ENCODE assay signal across 11 mouse cellular contexts in the genomic region with DNA sequence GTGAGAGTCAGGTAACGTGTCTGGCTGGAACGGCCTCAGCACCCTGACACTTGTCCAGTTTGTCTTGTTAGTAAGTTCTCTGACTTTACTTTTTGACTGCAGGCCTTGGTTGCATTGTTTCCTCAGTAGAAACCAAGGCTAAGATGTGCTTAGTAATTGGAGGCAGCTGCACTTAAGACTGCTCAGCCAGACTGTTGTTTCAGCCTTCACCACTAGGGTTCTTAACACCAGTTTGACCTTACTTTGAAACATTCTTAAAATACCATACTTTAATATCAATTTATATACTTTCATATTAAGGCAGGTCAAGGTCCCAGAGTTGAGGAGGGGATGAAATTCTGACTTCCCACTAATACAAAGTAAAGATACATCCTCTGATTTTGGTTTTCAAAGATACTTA.
DNase-seq lines count a peak whose midpoint lies in the region; ATAC-seq and TF ChIP-seq lines count a peak whose summit lies in the region.
"Had no signal": no experiment of that assay in that cellular context is flagged by ENCODE, and none has a peak within 500 bp of the region (broad histone marks: within the 10 kb centered on the region; RNA-seq: fewer than 3 reads in every experiment).

No protein-coding gene starts in this region.

- H3K27ac ChIP-seq in liver, embryonic 14.5 days = no peak overlapping the region
- no peak overlapping the region for H3K27ac ChIP-seq in liver, embryonic 11.5 days (ENCODE audit: low read depth, low read length)
- no peak overlapping the region for H3K27ac ChIP-seq in CH12.LX (ENCODE audit: insufficient read depth, low read depth)
- H3K27ac ChIP-seq: heart, embryonic 15.5 days; liver, embryonic 13.5 days had no signal

- H3K36me3 ChIP-seq in liver, embryonic 14.5 days (replicated peaks; ENCODE audit: control insufficient read depth, insufficient read depth, low read depth) = no peaks in the 10 kb centered on the region
- no peaks in the 10 kb centered on the region for H3K36me3 ChIP-seq in liver, embryonic 11.5 days (ENCODE audit: control insufficient read depth, insufficient read depth, low read length)
- H3K36me3 ChIP-seq in CH12.LX (replicated peaks in 1 of 2; ENCODE audit: control insufficient read depth in 1 of 2, insufficient read depth in 1 of 2, low read length in 1 of 2) (no peaks in the 10 kb centered on the region), G1E (replicated peaks) (no peaks in the 10 kb centered on the region)
- H3K36me3 ChIP-seq: heart, embryonic 15.5 days; liver, embryonic 13.5 days had no signal

- H3K79me2 ChIP-seq in CH12.LX (replicated peaks; ENCODE audit: control insufficient read depth, extremely low read depth, insufficient read depth, poor library complexity, severe bottlenecking) = no peaks in the 10 kb centered on the region

- TF ChIP-seq CTCF in liver, embryonic 14.5 days (IDR thresholded peaks at IDR 0.05; ENCODE audit: low read depth) = peak; percentile 43; the same call in 1 of the 2 replicates
- TF ChIP-seq CTCF in CH12.LX (conservative IDR thresholded peaks at IDR 0.05 in 1 of 2, IDR thresholded peaks at IDR 0.05 in 1 of 2; ENCODE audit: low read depth in 2 of 2, low read length in 2 of 2) (peak; percentile 53 to 71), G1E (IDR thresholded peaks at IDR 0.05; ENCODE audit: low read depth, low read length) (peak; percentile 17; the same call in 1 of the 2 replicates)

- peaks cover 8 to 12% of the 10 kb centered on the region in 2 experiments for H3K4me1 ChIP-seq in liver, embryonic 14.5 days (replicated peaks; ENCODE audit: control insufficient read depth in 2 of 2, insufficient read depth in 2 of 2, low read length in 1 of 2)
- H3K4me1 ChIP-seq in liver, embryonic 11.5 days (replicated peaks; ENCODE audit: control insufficient read depth, insufficient read depth, low read length) = peaks cover 5% of the 10 kb centered on the region
- H3K4me1 ChIP-seq in CH12.LX (ENCODE audit: control insufficient read depth in 1 of 2, insufficient read depth in 2 of 2) = no peaks in the 10 kb centered on the region
- H3K4me1 ChIP-seq in G1E (ENCODE audit: insufficient read depth, low read depth, low read length) = peaks cover 13% of the 10 kb centered on the region

- ATAC-seq in liver, embryonic 14.5 days (ENCODE audit: insufficient read depth) = no peak
- no peak for ATAC-seq in liver, embryonic 11.5 days (replicated peaks; ENCODE audit: low FRiP score)
- no peak for ATAC-seq in G1E (ENCODE audit: extremely low read depth, insufficient number of reproducible peaks, low FRiP score, poor library complexity, severe bottlenecking)
- ATAC-seq in erythroid progenitor cell, adult 5-6 weeks (replicated peaks; ENCODE audit: low FRiP score, poor library complexity, severe bottlenecking) = 0 out of 2 replicates have a peak, but pooled peaks have one; percentile 48

- 82% methylated on average over 2 of the region's 2 CpGs for WGBS in liver, embryonic 14.5 days (ENCODE audit: insufficient replicate concordance)
- 74% methylated on average over 2 of the region's 2 CpGs for WGBS in liver, embryonic 11.5 days

- no peaks in the 10 kb centered on the region for H3K27me3 ChIP-seq in liver, embryonic 14.5 days (ENCODE audit: control insufficient read depth, insufficient read depth, low read length)
- H3K27me3 ChIP-seq in liver, embryonic 11.5 days (replicated peaks; ENCODE audit: control insufficient read depth, insufficient read depth, low read length) = no peaks in the 10 kb centered on the region
- H3K27me3 ChIP-seq in CH12.LX (replicated peaks) (no peaks in the 10 kb centered on the region), G1E (ENCODE audit: insufficient read depth, low read length) (peaks cover 18% of the 10 kb centered on the region)
- H3K27me3 ChIP-seq: heart, embryonic 15.5 days; liver, embryonic 13.5 days had no signal

- H3K4me2 ChIP-seq in liver, embryonic 14.5 days (ENCODE audit: low read depth) = no peak overlapping the region
- H3K4me2 ChIP-seq in liver, embryonic 11.5 days = no peak overlapping the region
- no peak overlapping the region for H3K4me2 ChIP-seq in CH12.LX (ENCODE audit: insufficient read depth, low read depth, poor library complexity, severe bottlenecking)
- H3K4me2 ChIP-seq: liver, embryonic 13.5 days had no signal

- H3K4me3 ChIP-seq in liver, embryonic 14.5 days (ENCODE audit: insufficient read depth in 1 of 2, low read depth in 2 of 2, low read length in 2 of 2) = no peak overlapping the region
- H3K4me3 ChIP-seq in liver, embryonic 11.5 days (ENCODE audit: low read depth, low read length) = no peak overlapping the region
- H3K4me3 ChIP-seq in CH12.LX (replicated peaks in 1 of 3; ENCODE audit: low read depth in 2 of 3, low read length in 2 of 3, poor library complexity in 1 of 3) (no peak overlapping the region), G1E (ENCODE audit: low read depth, low read length) (no peak overlapping the region)
- H3K4me3 ChIP-seq: heart, embryonic 15.5 days; liver, embryonic 13.5 days had no signal

- TF ChIP-seq RAD21 in CH12.LX (IDR thresholded peaks at IDR 0.05; ENCODE audit: low read depth, low read length) = peak; percentile 7

- TF ChIP-seq POLR2A in CH12.LX (IDR thresholded peaks at IDR 0.05; ENCODE audit: low read depth, low read length) = no peak

- no peak for DNase-seq in liver, embryonic 14.5 days (ENCODE audit: low read depth in 3 of 3, low spot score in 3 of 3)
- DNase-seq in liver, embryonic 11.5 days (ENCODE audit: low spot score) = no peak
- DNase-seq in CH12.LX (ENCODE audit: extremely low read depth) (peak; percentile 25), G1E (ENCODE audit: low spot score) (no peak)
- DNase-seq in layer of hippocampus, adult 8-10 months (ENCODE audit: low spot score in 2 of 2) = no peak
- DNase-seq in frontal cortex, adult 2 months (ENCODE audit: extremely low spot score in 1 of 2, low spot score in 1 of 2) = no peak
- DNase-seq: liver, embryonic 13.5 days; spleen, adult 18-20 months; thymus, postnatal 14 days had no signal

- no peaks in the 10 kb centered on the region for H3K9me3 ChIP-seq in liver, embryonic 14.5 days (ENCODE audit: control insufficient read depth, low read length)
- H3K9me3 ChIP-seq in liver, embryonic 11.5 days (ENCODE audit: control insufficient read depth, low read length) = no peaks in the 10 kb centered on the region
- H3K9me3 ChIP-seq in CH12.LX (replicated peaks; ENCODE audit: low read length) = no peaks in the 10 kb centered on the region
- H3K9me3 ChIP-seq in G1E (replicated peaks) = no peaks in the 10 kb centered on the region
- H3K9me3 ChIP-seq: heart, embryonic 15.5 days; liver, embryonic 13.5 days had no signal

- TF ChIP-seq EP300 in liver, embryonic 14.5 days (IDR thresholded peaks at IDR 0.05; ENCODE audit: low read depth) = no peak
- no peak for TF ChIP-seq EP300 in CH12.LX (IDR thresholded peaks at IDR 0.05; ENCODE audit: low read length)

- in situ Hi-C loops in CH12.LX (cut with MboI; ENCODE audit: low pct_ligation_motif_present, low pct_unique_long_range_greater_than_20kb, low sequenced_read_pairs) = no loop called here

- H3K9ac ChIP-seq in liver, embryonic 14.5 days (replicated peaks) = no peak overlapping the region
- no peak overlapping the region for H3K9ac ChIP-seq in liver, embryonic 11.5 days (ENCODE audit: low read depth, low read length)
- no peak overlapping the region for H3K9ac ChIP-seq in CH12.LX (ENCODE audit: insufficient read depth, low read depth)
- H3K9ac ChIP-seq: heart, embryonic 15.5 days; liver, embryonic 13.5 days had no signal

- dilution Hi-C loops in CH12.LX (cut with MboI; ENCODE audit: extremely low pct_ligation_motif_present, extremely low pct_unique_long_range_greater_than_20kb, low sequenced_read_pairs) = no loop called here

TF ChIP-seq in CH12.LX, 34 proteins besides CTCF, POLR2A, EP300 and RAD21:
- no peak for TF ChIP-seq MAFK (IDR thresholded peaks at IDR 0.05; ENCODE audit: insufficient replicate concordance, low read length)
- no peak for TF ChIP-seq JUN (IDR thresholded peaks at IDR 0.05; ENCODE audit: insufficient read depth, low read depth, low read length)
- TF ChIP-seq SMC3 (IDR thresholded peaks at IDR 0.05; ENCODE audit: low read depth, low read length) = 0 out of 2 replicates have a peak, but pooled peaks have one; percentile 14
- TF ChIP-seq POLR2AphosphoS2 (IDR thresholded peaks at IDR 0.05; ENCODE audit: low read depth, low read length) = no peak
- TF ChIP-seq USF2 (conservative IDR thresholded peaks at IDR 0.05; ENCODE audit: low read depth, low read length) = no peak
- TF ChIP-seq MEF2A (IDR thresholded peaks at IDR 0.05; ENCODE audit: borderline replicate concordance, low read depth, low read length) = no peak
- no peak for TF ChIP-seq ZNF384 (IDR thresholded peaks at IDR 0.05; ENCODE audit: low read depth, low read length)
- TF ChIP-seq MYC (IDR thresholded peaks at IDR 0.05; ENCODE audit: low read depth, low read length) = no peak
- no peak for TF ChIP-seq NRF1 (IDR thresholded peaks at IDR 0.05; ENCODE audit: low read depth, low read length)
TF ChIP-seq in CH12.LX: peak in this region for 1.
